Mouse (Mus musculus): ENCODE measurements around the gene Map1lc3a. TPM values are rescaled to one million over a fixed set of nuclear protein-coding genes. Genes with fewer than 3 reads are reported as not detected.
A peak's percentile ranks its signal among the peaks of the same experiment; 100 is the strongest.

The Map1lc3a gene
- polyA plus RNA-seq (2015; fragmentation: Nextera tagmentation; extraction: Ambion mirVana) = 131 and 136 TPM in 2 replicates

DNA sequence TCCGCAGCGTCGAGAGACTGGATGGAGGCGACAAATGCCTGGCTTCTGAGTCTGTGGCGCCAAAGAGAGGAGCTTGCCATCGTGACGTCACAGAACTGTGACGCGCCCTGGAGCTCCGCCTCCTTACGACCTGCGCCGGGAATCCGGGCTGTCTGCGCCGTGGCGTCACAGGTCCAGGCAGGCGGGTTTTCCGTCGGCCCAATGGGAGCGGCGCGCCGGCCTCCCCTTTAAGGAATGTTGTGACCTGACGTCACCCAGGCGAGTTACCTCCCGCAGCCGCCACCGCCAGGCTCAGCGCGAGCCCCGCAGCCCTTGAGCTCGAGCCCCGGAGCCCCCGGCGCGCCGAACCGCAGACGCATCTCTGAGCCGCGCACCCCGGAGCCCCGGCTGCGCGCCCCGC, at the start of gene Map1lc3a:
Gene Map1lc3a (plus strand): TSS at position 103 of the 400 bp plus-strand sequence.
- H3K36me3 ChIP-seq (ENCODE audit: control insufficient read depth, insufficient read depth, low read length) = no peaks in the 10 kb centered on the region
- H3K4me1 ChIP-seq (ENCODE audit: control insufficient read depth, insufficient read depth, low read length) = peaks cover 5% of the 10 kb centered on the region; the same call in 1 of the 2 replicates
- H3K4me2 ChIP-seq (ENCODE audit: low read depth, low read length) = peak within 1 kb of the TSS; percentile 78
- no peaks in the 10 kb centered on the region for H3K27me3 ChIP-seq (replicated peaks; ENCODE audit: control insufficient read depth, insufficient read depth, low read length)
- peak within 1 kb of the TSS; percentile 86 for H3K27ac ChIP-seq (ENCODE audit: low read length)
- 1% methylated on average over 47 of the region's 47 CpGs for WGBS
- H3K4me3 ChIP-seq (ENCODE audit: low read length) = peak within 1 kb of the TSS; percentile 98
- H3K9me3 ChIP-seq (ENCODE audit: control insufficient read depth, low read length) = no peaks in the 10 kb centered on the region
- H3K9ac ChIP-seq (ENCODE audit: low read depth, low read length) = peak within 1 kb of the TSS; percentile 93
- ATAC-seq = peak; percentile 93

DNA sequence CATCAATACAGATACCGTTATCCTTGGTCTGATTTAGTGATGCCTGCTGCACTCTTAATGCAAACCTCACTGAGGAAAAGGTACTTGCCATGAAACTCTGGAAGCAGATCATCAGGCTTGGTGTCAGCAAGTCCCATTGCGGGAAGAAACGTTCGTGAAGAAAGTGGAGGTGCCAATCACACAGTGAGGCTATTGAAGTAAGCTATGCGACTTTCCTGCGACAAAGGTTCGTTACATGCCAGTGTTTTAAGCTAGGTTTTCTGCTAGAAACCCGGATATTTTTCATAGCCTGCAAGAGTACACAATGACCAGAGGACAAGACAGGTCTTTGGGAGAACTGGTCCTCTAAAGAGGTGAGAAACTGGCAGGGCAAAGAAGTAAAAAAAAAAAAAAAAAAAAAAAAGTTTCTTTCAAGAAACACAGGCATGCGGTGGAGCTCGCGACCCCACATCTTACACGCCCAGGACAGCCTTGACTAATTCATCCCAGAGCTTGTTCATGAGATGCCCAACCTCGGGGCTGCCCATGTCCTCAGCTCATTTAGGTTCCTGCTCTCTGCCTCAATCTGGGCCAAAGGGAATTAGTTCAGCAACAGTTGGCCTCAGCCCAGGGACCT, 40.2 kb upstream of the Map1lc3a start:
- H3K36me3 ChIP-seq (ENCODE audit: control insufficient read depth, insufficient read depth, low read length) = no peaks in the 10 kb centered on the region
- peaks cover 12% of the 10 kb centered on the region for H3K4me1 ChIP-seq (ENCODE audit: control insufficient read depth, insufficient read depth, low read length)
- no peaks in the 10 kb centered on the region for H3K9me3 ChIP-seq (ENCODE audit: control insufficient read depth, low read length)
- H3K9ac ChIP-seq (ENCODE audit: low read depth, low read length) = peak overlapping the region; percentile 90
- H3K4me2 ChIP-seq (ENCODE audit: low read depth, low read length) = peak overlapping the region; percentile 65
- 4% methylated on average over 13 of the region's 13 CpGs for WGBS
- peak overlapping the region; percentile 80 for H3K4me3 ChIP-seq (ENCODE audit: low read length)
- ATAC-seq = peak; percentile 89
- no peaks in the 10 kb centered on the region for H3K27me3 ChIP-seq (replicated peaks; ENCODE audit: control insufficient read depth, insufficient read depth, low read length)
- H3K27ac ChIP-seq (ENCODE audit: low read length) = peak overlapping the region; percentile 75

DNA sequence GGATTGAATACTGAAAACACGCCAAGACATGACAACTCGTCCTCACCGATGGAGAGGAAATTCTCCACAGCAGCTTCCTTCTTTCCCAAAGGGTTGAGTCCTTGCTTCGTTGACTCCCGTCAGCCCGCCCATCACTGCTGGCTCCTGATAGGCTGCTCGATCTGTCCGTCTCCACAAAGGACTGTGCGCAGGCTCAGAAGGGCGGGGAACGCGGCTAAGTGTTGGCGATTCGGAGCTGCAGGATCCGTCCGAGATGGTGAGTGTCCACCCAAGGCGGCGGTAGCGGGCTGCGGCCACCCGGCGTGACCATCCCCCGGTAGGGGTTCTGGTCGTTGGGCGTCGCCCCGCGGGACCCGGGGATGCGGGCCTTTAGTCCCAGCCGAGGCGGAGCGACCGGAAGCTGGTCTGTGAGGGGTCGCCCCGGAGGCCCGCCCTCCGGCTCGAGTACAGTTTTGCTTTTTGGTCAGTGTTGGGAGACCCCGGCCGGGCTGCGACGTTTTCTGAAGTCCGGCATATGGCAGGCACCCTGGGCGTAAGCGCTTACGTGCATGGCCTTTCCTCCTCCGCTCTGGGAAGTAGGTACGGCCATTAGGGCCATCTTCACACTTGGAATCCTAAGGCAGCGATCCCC, 39.6 kb upstream of the Map1lc3a start, which contains the start of gene Dynlrb1:
Gene Dynlrb1 (plus strand): TSS at position 172 of the 631 bp plus-strand sequence.
- H3K4me1 ChIP-seq (ENCODE audit: control insufficient read depth, insufficient read depth, low read length) = peaks cover 12% of the 10 kb centered on the region
- peak; percentile 100 for ATAC-seq

DNA sequence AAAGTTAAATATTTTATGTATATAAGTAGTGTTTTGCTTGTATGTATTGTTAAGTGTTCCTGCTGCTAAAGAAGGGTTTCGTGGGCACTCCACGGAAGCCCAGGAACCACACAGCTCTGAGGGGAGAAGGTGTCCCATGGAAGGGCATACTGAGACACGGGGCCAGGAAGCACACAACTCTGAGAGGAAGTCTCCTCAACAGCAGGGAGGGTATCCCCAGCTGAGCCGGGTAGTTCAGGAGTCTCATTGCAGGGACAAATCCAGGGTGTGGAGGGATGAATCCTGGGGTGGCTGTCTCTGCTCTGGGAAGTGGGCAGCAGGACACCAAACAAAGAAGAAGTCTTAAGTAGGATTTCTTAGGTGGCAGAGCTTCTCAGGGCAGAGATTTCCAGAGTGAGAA, 38.8 kb upstream of the Map1lc3a start:
- H3K27me3 ChIP-seq (replicated peaks; ENCODE audit: control insufficient read depth, insufficient read depth, low read length) = no peaks in the 10 kb centered on the region
- H3K9me3 ChIP-seq (ENCODE audit: control insufficient read depth, low read length) = no peaks in the 10 kb centered on the region
- ATAC-seq = no peak
- H3K36me3 ChIP-seq (ENCODE audit: control insufficient read depth, insufficient read depth, low read length) = no peaks in the 10 kb centered on the region
- peak overlapping the region; percentile 90 for H3K9ac ChIP-seq (ENCODE audit: low read depth, low read length)
- H3K27ac ChIP-seq (ENCODE audit: low read length) = 0 out of 2 replicates have a peak overlapping the region, but pooled peaks have one; percentile 8
- H3K4me3 ChIP-seq (ENCODE audit: low read length) = peak overlapping the region; percentile 80
- WGBS = 12% methylated on average over 4 of the region's 4 CpGs
- peaks cover 12% of the 10 kb centered on the region for H3K4me1 ChIP-seq (ENCODE audit: control insufficient read depth, insufficient read depth, low read length)
- H3K4me2 ChIP-seq (ENCODE audit: low read depth, low read length) = peak overlapping the region; percentile 84

More for the DNA sequence above, 39.6 kb upstream of the Map1lc3a start, which contains the start of gene Dynlrb1:
- Histone ChIP-seq H3K36me3 (ENCODE audit: control insufficient read depth, insufficient read depth, low read length) (no peaks in the 10 kb centered on the region), H3K27me3 (replicated peaks; ENCODE audit: control insufficient read depth, insufficient read depth, low read length) (no peaks in the 10 kb centered on the region), H3K9me3 (ENCODE audit: control insufficient read depth, low read length) (no peaks in the 10 kb centered on the region), H3K27ac (ENCODE audit: low read length) (peak within 1 kb of the TSS; percentile 84), H3K4me3 (ENCODE audit: low read length) (peak within 1 kb of the TSS; percentile 80), H3K4me2 (ENCODE audit: low read depth, low read length) (peak within 1 kb of the TSS; percentile 84), H3K9ac (ENCODE audit: low read depth, low read length) (peak within 1 kb of the TSS; percentile 90)
- under 1% methylated on average over 48 of the region's 50 CpGs for WGBS

DNA sequence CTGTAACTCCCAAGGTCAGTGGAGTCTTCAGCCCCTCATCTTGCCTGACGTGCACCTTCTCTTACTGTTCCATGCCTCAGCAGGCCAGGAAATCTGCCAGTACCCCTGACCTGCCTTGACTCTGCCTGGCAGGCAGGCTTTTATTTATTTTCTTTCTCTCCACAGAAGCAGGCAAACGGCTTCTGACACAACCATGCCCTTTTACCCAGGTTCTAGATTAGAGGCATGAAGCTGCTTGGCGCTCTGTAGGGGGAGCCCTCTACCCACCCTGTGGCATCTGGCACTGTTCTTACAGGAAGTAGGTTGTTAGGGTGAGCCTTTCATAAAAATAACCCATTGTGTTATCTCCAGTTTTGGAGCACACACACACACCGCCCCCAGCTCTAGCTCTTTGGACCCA, 35.2 kb upstream of the Map1lc3a start:
- no peaks in the 10 kb centered on the region for H3K9me3 ChIP-seq (ENCODE audit: control insufficient read depth, low read length)
- H3K4me2 ChIP-seq (ENCODE audit: low read depth, low read length) = no peak overlapping the region
- 69% methylated on average over 4 of the region's 4 CpGs for WGBS
- H3K27ac ChIP-seq (ENCODE audit: low read length) = no peak overlapping the region
- H3K4me3 ChIP-seq (ENCODE audit: low read length) = no peak overlapping the region
- H3K27me3 ChIP-seq (replicated peaks; ENCODE audit: control insufficient read depth, insufficient read depth, low read length) = no peaks in the 10 kb centered on the region
- no peak overlapping the region for H3K9ac ChIP-seq (ENCODE audit: low read depth, low read length)
- peaks cover 12% of the 10 kb centered on the region for H3K4me1 ChIP-seq (ENCODE audit: control insufficient read depth, insufficient read depth, low read length)
- peaks cover 6% of the 10 kb centered on the region for H3K36me3 ChIP-seq (ENCODE audit: control insufficient read depth, insufficient read depth, low read length)
- ATAC-seq = no peak

DNA sequence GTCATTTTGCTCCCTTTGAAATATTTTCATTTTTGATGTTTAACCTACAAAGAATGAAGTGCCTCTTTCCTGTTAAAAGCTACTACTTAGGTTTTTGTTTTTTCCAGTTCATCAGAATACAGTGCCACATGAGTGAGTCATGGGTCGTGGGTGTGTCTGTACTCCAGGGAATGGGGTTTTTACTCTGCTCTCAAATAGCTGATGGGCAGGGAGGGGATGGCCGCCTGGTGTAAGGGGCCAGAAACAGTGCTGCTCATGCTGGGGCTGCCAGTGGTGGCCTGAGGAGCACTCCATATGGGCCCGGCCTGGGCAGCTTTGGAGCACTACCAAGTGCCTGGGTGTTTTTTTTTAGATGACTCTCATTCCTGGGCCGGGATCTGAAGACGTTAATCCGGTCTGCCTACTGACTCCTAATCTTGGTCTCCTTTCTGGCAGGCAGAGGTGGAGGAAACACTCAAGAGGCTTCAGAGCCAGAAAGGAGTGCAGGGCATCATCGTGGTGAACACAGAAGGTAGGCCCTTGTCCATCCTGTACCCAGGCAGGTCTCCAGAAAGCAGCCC, 33.7 kb upstream of the Map1lc3a start:
- H3K4me2 ChIP-seq (ENCODE audit: low read depth, low read length) = no peak overlapping the region
- H3K4me1 ChIP-seq (ENCODE audit: control insufficient read depth, insufficient read depth, low read length) = peaks cover 9% of the 10 kb centered on the region
- no peak overlapping the region for H3K9ac ChIP-seq (ENCODE audit: low read depth, low read length)
- no peak overlapping the region for H3K27ac ChIP-seq (ENCODE audit: low read length)
- peaks cover 6% of the 10 kb centered on the region for H3K36me3 ChIP-seq (ENCODE audit: control insufficient read depth, insufficient read depth, low read length)
- H3K4me3 ChIP-seq (ENCODE audit: low read length) = no peak overlapping the region
- 84% methylated on average over 7 of the region's 7 CpGs for WGBS
- H3K9me3 ChIP-seq (ENCODE audit: control insufficient read depth, low read length) = no peaks in the 10 kb centered on the region
- H3K27me3 ChIP-seq (replicated peaks; ENCODE audit: control insufficient read depth, insufficient read depth, low read length) = no peaks in the 10 kb centered on the region
- no peak for ATAC-seq

DNA sequence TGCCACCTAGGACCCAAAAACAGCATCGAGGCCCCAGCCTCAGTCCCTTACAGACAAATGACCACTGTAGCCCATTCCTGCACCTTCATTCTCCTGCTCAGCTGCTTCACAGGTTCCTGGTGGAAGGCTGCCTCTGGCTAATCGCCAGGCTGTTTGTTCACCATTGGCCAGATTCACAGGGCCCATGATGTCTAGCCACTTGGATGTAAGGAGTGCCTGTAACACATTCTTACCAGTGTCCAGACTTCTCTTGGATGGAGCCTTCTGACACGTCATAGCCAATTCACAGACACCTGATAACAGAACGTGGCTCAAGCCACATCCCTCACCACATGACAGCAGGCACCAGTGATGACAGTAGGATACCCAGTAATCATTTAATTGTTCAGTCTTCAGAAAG, 29.9 kb upstream of the Map1lc3a start:
- H3K4me1 ChIP-seq (ENCODE audit: control insufficient read depth, insufficient read depth, low read length) = no peaks in the 10 kb centered on the region
- H3K36me3 ChIP-seq (ENCODE audit: control insufficient read depth, insufficient read depth, low read length) = peaks cover 19% of the 10 kb centered on the region
- no peaks in the 10 kb centered on the region for H3K27me3 ChIP-seq (replicated peaks; ENCODE audit: control insufficient read depth, insufficient read depth, low read length)
- no peaks in the 10 kb centered on the region for H3K9me3 ChIP-seq (ENCODE audit: control insufficient read depth, low read length)
- no peak overlapping the region for H3K9ac ChIP-seq (ENCODE audit: low read depth, low read length)
- ATAC-seq = no peak
- H3K4me3 ChIP-seq (ENCODE audit: low read length) = no peak overlapping the region
- WGBS = 90% methylated on average over 4 of the region's 4 CpGs
- no peak overlapping the region for H3K4me2 ChIP-seq (ENCODE audit: low read depth, low read length)
- no peak overlapping the region for H3K27ac ChIP-seq (ENCODE audit: low read length)

DNA sequence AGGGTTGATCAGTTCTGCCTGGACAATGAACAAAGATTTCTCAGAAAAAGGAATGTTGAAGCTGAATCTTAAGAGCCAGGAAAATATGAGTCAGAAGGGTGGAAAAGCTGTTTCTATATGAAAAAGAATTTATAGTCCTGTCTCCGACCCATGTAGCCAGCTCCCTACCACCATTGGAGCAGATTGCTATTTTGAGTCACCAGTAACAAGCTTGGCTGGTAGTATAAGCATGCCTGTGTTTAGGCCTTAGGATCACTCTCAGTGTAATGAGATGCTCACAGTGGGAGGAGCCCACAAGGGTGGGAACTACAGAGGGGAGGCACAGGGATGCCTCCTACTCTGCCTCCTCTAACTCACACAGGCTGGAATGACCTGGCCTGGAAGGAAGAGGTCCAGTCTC, 27.9 kb upstream of the Map1lc3a start:
- H3K4me2 ChIP-seq (ENCODE audit: low read depth, low read length) = no peak overlapping the region
- no peaks in the 10 kb centered on the region for H3K4me1 ChIP-seq (ENCODE audit: control insufficient read depth, insufficient read depth, low read length)
- no peak overlapping the region for H3K4me3 ChIP-seq (ENCODE audit: low read length)
- peaks cover 19% of the 10 kb centered on the region for H3K36me3 ChIP-seq (ENCODE audit: control insufficient read depth, insufficient read depth, low read length)
- no peaks in the 10 kb centered on the region for H3K9me3 ChIP-seq (ENCODE audit: control insufficient read depth, low read length)
- ATAC-seq = no peak
- H3K27me3 ChIP-seq (replicated peaks; ENCODE audit: control insufficient read depth, insufficient read depth, low read length) = no peaks in the 10 kb centered on the region
- no peak overlapping the region for H3K9ac ChIP-seq (ENCODE audit: low read depth, low read length)
- no peak overlapping the region for H3K27ac ChIP-seq (ENCODE audit: low read length)
- 85% methylated on average over 1 of the region's 1 CpGs for WGBS

DNA sequence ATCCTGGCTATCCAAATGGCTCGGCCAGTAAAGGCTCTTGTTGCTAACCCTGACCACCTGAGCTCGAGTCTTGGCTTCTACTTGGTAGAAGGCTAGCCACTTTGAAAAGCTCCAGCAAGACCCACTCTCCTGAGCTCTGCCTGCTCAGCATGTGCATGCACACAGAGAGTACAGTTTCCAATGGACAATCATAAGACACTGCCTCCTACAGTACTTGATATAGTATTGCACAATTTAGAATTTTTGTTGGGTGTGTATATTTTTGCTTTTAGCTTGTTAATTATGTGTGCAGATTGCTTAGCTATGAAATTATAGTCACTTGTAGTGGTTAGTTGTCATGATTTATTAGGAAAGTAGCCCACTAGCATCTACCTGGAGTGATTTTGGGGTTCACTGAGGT, 27.4 kb upstream of the Map1lc3a start:
- Histone ChIP-seq H3K4me3 (ENCODE audit: low read length) (no peak overlapping the region), H3K9ac (ENCODE audit: low read depth, low read length) (no peak overlapping the region), H3K4me1 (ENCODE audit: control insufficient read depth, insufficient read depth, low read length) (no peaks in the 10 kb centered on the region), H3K27ac (ENCODE audit: low read length) (no peak overlapping the region), H3K4me2 (ENCODE audit: low read depth, low read length) (no peak overlapping the region), H3K36me3 (ENCODE audit: control insufficient read depth, insufficient read depth, low read length) (peaks cover 19% of the 10 kb centered on the region), H3K27me3 (replicated peaks; ENCODE audit: control insufficient read depth, insufficient read depth, low read length) (no peaks in the 10 kb centered on the region), H3K9me3 (ENCODE audit: control insufficient read depth, low read length) (no peaks in the 10 kb centered on the region)
- 77% methylated on average over 2 of the region's 2 CpGs for WGBS
- no peak for ATAC-seq
